Mouse (Mus musculus) neural tube, embryonic 10.5 days (tissue): ENCODE data around the gene Prkcq.

Experiments
- DNase-seq: peaks from one replicate; pipeline ENCODE4 v3.0.0-alpha.2; 2017; ENCODE audit warnings: low spot score; ENCODE audit errors: extremely low spot score

The Prkcq gene

GRCm38 (mm10) chr2:11186586-11186985, 14.7 kb downstream of the Prkcq start:
- DNase-seq: no peak

DNA sequence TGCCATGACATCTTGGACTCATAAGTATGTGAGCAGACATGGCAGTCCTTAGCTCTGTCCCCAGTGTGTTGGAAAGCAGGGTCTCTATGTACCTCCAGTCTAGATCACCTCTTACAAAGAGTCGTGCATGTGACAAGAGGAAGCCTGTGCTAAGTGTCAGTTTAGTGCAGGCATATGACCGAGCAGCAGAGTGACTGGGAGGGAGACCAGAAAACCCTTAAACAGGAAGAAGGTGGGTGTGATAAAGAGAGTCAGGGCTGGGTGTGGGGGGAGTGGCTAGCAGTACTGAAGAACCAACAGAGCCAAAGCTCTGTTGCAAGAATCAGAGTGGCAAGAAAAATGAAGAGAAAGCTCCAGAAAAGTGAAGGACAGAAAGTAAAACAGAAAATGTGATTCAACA, 15.3 kb downstream of the Prkcq start:
- DNase-seq: no peak

DNA sequence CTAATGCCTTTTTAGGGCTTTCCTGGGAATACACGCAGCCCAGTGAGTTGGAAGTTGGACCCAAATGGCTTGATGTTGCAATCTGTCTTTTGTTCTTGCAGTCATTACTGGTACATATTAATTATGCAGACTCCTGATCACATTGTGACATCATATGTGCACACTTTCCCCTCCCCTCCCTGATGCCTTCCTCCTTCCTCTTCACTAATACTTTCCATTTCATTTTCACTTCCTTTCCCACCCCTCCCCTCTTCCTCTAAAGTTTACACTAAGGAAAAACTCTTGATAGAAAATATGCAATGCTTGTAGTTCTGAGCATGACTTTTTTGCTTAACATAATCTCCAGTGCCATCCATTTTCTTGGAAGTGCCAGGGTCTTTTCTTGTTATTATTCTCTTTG, 16.4 kb downstream of the Prkcq start:
- DNase-seq: no peak

DNA sequence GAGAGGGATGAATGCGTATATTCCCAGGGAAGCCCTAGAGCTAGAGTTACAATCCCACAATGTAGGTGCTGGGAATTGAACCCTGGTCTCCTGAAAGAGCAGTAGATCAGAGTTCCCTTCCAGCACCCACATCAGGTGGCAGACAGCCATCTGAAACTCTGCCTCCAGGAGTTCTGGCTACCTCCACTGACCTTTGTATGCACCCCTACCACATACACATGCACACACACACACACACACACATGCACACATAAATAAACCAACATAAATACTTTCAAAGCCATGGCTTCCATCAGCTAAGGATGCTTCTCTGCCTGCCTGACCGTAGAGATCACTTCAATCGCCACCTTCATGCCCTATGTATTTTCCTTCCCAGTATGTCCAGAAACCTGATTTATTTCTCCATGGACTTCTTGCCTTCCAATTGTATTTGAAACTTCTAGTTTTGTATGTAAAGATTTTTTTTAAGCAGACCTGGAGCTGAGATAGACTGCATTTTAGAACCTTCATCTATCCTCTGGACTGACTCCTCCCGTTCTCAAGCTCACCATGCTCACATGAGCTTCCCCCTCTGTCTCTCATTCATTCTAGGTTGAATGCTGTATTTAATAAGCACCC, 17.4 kb downstream of the Prkcq start:
- no peak for DNase-seq

DNA sequence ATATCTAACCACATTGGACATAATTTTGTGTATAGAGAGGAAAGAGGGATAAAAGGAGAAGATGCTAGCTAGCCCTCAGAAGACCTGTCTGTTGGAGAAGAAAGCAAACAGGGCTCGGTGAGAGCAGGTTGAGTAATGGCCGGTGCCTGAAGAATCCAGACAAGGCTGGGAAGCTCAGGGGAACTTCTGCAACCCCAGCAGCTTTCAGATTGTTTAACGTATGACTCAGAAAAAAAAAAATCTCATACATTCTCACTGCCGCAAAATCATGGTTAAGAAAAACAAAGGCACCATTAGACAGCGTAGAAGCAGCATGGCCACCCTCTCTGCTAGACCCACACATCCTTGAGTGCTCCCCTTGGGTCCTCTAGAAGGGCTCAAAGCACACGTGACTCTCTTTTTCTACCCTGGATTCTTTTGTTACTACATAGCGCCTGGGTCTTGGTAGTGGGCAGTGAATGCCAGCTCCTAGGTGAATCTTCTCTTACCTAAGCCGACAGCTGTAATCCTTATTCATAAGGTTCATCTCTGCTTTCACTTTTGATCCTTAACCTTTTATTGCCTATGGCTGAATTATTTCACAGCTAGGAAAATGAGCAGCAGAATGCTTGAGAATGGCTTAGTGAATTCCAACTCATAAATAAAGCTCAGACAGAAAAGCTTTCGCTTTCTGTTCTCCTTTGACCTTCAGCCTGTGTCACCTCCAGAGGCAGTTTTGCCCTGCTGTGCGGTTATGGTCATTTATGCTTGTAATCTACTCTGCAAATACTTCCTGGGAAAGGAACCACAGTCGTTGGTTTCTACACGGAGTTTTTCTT, 20.6 kb downstream of the Prkcq start:
- no peak for DNase-seq

- DNase-seq: no peak
Observed at GRCm38 (mm10) chr2:11193099-11193618, 21.3 kb downstream of the Prkcq start.

DNA sequence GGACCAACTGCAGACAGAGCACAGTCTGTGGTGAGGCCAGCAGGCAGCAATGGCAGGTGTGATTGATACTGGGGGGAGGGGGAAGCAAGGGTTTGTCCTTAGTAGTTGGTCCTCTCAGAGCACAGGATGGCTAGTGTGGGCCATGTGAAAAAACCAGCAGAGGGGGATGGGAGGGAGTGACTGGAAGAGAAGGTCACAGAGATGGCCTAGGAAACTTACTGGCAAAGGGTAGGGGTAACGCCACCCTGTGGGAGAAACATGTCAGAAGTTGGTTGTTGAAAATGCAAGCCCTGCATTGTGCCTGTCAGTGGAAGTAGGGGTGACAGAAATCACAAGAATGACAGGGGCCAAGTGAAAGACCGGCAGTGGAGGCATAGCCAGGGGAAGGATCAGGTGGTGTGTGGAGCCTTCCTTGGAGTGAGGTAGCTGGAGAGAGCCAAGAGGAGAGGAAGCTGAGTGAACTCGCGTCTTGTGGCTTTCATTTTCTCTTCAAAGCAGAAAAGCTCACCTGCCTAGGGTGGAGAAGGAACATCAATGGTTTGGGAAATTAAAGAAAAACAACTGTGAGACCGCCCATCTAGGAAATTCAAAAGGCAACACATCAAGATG, 22.9 kb downstream of the Prkcq start:
- no peak for DNase-seq

- DNase-seq: no peak
Observed at GRCm38 (mm10) chr2:11196071-11196470, 24.2 kb downstream of the Prkcq start.

GRCm38 (mm10) chr2:11196952-11197559, 25.1 kb downstream of the Prkcq start:
- DNase-seq: no peak

DNA sequence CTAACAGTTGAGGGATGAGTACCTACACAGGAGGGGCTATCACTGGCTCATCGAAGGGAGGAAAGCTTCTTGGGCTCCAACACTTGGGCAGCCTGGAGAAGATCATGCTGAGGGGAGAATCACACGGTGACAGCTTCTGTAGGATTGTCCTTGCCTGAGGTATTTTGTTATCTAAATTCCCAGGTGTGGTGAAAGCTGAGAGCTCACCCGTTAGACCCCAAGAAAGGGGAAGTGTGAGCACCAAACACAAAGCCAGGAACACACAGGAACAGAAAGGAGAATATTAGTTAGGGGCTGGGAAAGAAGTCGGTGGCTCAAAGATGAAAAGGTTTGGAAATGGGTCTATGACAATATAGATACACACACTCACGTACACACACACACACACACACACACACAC, 27.7 kb downstream of the Prkcq start:
- DNase-seq: no peak

DNA sequence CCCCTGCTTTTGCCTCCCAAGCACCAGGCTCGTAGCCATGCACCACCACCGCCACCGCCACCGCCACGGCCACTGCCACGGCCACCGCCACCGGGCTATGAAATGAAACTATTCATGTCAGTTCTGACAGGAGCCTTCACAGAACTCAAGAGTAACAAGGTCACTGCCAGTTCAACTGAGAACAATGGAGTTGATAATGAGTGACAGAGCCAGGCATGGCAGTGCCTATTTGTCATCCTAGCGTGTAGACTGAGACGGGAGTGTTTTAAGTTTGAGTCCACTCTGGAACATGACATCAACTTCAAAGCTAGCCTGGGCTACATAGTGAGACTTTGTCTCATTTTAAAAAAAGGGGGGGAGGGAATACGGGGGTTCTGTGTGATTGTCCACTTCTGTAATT, 30.9 kb downstream of the Prkcq start:
- DNase-seq: no peak

GRCm38 (mm10) chr2:11203261-11203660, 31.4 kb downstream of the Prkcq start:
- no peak for DNase-seq

DNA sequence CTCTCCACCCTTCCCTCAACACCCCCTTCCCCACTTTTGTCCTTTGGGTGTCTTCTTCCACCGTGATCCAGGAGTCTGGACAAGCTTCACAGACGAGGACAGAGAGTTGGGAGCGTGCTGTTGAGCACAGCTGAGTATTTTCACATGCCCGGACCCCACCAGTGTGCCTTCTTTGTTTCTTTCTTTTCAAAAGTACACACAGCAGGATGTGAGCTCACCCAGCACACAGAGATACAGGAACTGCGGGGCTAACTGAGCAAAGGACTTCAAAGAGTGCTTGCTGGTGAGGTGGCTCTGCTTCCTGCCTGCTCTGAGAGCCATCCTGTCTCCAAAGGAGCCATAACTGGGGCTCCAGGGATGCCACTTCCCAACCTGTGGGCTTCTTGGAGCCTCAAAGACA, 32.3 kb downstream of the Prkcq start:
- DNase-seq: no peak

GRCm38 (mm10) chr2:11204961-11205360, 33.1 kb downstream of the Prkcq start:
- no peak for DNase-seq

DNA sequence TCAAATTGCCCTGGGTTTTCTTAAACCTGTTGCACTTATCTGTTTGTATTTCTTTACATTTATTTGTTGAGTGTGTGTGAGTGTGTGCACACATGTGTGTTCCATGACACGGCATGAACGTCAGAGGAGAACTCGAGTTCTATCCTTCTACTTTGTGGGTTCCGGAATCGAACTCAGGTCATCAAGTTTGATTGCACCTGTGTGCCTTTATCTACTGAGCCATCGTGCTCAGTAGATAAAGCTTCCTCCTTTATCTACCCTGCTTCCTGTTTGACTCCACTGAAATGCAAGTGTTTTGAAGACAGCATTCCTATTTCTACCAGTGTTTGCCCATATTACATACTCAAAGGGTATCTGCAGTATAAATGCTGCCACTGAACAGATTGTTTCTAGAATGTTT, 33.8 kb downstream of the Prkcq start:
- DNase-seq: no peak

DNA sequence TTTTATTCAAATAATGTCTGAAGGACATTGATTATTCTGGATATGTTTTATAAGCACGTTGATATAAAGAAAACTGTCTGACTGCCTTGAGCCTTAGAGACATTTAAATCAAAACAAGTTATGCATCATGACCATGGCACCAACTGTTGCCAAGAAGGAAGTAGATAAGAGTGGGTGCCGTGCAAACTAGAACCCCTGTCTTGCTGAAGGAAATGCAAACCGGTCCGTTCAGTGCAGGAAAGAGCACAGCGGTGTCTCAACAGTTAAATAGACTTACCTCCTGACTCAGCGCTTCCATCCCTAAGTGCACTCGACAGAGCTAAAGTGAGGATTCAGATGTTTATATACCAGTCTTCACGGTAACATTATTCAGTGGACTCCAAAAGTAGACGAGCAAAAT, 36.4 kb downstream of the Prkcq start:
- DNase-seq: no peak

- no peak for DNase-seq
Observed at GRCm38 (mm10) chr2:11209335-11209734, 37.4 kb downstream of the Prkcq start.

DNA sequence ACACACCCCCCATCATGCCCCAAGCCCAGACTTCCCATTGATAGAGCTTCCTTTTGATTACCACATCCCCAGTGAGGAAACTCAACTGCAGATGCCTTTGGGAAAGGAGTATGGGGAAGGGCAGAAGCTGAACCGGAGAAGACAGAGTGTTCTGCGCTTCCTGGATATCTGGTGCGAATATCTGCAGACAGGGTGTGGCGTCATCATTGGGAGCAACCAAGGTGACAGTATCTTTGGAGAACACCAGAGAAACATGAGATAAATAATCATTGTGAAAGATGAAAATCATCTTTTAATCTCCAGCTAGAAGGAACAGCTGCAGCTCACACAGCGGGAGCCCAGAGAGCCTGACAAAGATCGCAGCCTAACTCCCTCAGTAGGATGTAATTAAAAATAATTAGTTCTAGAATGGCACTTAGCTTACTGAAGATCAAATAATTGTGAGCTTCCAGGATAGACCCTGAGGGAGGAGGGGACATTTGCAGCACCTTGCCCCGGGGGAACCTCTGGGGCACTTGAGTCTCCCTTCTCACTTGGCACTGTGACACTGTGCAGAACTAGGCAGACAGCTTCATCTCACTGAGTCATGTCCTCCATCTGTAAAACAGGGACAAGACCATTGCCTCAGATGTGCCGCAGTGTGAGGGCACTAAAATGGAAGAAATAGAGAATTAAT, 38.5 kb downstream of the Prkcq start:
- DNase-seq: no peak

GRCm38 (mm10) chr2:11211961-11212562, 40.2 kb downstream of the Prkcq start:
- DNase-seq: no peak

DNA sequence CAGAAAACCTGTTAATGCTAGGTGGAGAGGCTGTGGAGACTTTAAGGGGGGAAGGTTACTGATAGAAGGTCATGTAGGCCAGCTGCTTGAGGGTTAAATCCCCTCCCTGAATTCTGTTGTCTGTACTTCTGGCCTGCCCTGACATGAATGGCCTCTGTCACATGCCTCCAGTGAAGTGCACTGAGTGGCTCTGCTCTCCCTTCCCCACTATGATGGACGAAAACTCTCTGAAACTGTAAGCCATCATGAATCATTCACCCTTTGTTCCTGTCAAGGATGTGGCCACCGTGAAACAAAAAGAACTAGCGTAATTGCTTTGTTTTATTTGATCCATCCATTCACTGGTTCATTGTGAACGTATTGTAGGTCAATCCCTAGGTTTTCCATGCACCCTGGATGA, 44.5 kb downstream of the Prkcq start:
- DNase-seq: no peak

DNA sequence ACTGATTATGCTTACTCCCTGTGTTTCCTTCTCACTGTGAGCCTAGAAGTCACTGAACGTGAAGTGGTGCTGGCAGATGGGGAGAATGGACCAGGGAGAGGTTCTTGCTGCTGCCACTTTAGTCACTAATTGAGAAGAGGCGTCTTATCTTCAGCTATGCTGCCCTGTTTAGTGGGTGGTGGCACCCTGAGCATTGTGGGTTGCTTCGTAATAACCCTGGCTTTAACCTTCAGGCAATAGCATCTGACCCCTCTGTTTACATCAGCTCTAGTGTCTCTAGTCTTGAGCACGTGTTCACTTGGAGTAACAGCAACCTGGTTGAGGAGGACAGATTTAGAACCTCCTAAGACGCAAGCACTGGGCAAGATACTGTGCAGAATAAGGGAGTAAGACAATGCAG, 44.9 kb downstream of the Prkcq start:
- no peak for DNase-seq
